Mouse (Mus musculus) right cerebral cortex, postnatal 14 days (tissue): ENCODE measurements at regions not wholly inside any gene's neighbourhood (a gene's known extent, or its start where the extent isn't known, plus 50 kb on each side); places are given as distances from the start of the nearest gene placed in this dataset.

Experiments
- DNase-seq: peaks from one replicate; pipeline ENCODE4 v3.0.0; 2022

DNA sequence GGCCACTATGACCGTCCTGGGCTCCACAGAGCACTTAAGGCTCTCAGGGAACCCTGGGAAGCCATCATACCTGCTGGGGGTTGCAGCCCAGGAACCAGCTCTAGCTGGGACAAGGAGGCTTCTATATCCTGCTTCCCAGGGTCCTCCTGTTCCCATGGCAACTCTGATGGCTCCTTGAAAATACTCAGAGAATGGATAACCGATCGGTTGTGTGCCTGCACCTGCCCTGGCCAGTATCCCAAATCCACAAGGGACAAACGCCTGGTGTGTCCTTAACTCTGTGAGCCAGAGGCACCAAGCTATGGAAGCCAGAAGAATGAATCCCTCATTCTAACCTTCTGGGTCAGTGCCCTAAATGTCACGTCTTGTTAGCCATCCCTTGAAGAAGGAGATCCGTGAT lies 469.6 kb upstream of the Gulo start:
- DNase-seq: no peak

DNA sequence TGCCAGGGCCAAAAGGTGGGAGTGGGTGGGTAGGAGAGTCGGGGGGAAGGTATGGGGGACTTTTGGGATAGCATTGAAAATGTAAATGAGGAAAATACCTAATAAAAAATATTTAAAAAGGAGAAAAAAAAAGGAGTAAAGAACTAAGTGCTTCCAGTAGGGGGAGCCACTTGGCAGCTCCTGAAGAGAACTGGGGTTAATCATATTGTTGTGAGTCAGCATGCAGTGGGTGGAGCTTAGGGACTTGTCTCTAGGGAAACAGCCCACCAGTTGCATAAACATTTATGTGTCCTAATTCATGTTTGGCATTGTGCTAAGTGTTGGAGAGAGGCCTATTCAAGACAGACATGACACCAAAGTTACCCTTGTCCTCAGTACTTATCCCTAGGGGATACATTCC lies 466.0 kb upstream of the Gulo start:
- DNase-seq: no peak

DNA sequence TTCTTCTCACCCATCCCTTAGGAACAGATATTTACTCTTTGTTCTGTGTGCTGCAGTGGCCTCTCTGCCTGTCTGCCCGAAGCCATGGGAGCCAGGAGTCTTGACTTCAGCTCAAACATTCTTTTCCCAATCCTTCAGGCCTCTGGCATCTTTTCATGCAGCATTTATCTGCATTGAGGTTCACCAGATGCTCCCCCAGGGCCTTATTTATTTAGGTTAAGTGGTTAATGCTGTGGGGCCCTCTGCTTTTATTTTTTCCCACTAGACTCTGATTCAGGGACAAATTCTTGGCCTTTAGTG lies 464.2 kb upstream of the Gulo start:
- no peak for DNase-seq

DNA sequence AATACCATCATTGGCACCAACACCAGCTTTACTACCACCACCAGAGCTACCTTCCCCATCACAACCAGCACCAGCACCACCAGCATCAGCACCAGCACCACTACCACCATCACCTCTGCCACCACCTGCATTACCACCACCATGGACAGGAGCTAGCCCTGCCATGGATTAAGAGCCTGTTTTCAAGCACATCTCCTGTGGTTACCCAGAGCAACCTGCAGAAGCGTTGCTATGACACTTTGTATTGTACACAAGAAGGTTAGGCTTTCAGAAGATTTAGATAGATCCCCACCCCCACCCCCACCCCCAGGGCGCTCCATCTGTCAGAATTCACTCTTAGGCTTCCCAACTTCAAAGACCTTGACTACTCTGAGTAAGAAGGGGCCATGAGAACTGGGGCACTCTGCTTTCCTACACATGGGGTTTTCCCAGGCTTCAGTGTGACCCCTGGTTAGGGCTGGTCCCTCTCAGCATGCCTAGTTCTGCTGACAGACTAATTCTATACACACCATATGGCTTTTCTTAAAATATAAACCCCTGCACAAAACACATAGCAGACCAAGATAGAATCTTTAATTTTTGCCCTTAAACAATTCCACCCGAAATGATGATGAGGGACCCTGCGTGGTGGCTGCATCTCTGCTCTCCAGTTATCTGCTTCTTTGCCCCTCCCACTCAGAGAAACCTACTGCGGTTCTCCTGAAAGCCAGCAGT lies 463.7 kb upstream of the Gulo start:
- DNase-seq: no peak

DNA sequence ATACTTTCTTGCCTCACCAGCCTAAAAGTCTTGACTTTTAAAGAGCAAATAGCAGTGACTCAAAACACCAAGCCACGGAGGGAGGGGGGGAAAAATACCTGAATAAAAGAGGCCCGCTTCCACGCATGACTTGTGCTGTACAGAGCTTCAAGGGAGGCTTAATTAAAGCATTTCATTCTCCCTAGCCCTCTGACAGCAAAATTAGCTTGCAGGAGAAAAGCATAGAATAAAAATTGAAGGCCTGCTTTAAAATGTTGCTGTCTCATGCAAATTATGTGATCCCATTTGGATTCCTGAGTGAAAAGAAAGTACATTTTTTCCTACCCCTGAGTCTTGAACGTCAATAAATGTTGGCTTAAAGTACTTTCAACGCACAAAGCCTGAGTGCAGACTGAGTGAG lies 453.1 kb upstream of the Gulo start:
- DNase-seq: no peak

DNA sequence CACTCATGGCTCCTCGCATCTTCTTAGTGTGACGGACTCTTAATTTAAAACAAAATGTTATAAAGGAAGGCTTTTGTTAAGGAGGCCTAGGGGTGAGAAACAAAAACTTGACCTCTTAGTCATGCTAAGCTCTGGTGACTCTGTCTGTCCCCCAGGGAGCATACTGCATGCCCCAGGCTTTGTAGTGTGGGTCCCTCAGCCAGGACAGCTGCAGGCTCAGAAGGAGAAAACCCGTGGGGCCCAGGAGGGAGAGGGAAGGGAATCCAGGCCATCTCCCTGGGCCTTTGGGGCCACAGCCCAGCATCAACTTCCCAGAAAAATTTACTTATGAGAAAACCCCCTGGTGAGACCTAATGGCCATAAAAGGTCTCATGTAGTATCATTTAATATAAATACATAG lies 451.8 kb upstream of the Gulo start:
- no peak for DNase-seq

DNA sequence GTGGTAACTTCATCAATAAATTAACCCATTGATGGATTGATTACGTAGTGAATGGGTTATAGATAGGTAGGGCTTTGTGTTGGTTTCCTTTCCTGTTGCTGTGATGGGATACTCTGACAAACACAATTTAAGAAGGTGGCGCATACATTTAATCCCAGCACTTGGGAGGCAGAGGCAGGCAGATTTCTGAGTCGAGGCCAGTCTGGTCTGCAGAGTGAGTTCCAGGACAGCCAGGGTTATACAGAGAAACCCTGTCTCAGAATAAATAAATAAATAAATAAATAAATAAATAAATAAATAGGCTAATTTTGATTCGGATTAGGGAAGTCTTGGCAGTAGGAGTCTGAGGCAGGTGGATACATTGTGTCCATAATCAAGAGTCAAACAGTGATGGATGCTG lies 449.7 kb upstream of the Gulo start:
- no peak for DNase-seq

DNA sequence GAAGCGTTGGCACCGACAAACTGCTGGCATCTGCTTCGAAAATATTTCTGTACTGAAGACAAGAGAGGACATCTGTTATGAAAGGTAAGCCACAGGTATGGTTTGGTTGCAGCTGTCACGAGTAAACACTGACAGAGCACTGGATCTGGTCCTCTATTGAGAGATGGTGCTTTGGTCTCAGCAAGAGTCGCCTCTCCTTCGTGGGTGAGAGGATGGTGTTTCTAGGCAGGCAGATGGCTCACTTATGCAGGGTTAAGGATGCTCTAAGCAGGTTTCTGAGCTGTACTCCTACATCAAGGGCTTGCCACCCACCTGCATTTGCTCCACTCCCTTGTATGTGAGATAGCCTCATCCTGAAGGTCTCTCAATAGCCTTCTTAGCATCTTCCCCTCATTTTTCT lies 448.3 kb upstream of the Gulo start:
- DNase-seq: no peak

DNA sequence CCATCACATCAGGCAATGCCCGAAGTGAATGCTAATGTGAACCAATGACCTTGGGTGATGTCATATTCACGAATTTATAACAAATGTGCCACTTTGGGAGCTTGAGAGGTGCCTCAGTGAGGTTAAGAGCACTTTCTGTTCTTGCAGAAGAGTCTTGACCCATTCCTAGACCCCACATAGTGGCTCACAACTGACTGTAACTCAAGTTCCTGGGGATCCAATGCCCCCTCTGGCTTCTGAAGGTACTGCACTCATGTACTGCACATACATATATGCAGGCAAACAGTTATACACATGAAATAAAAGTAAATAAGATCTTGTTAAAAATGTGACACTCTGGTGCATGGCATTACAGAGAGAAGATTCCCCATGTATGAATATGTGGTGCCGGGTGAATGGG lies 443.8 kb upstream of the Gulo start:
- DNase-seq: no peak

DNA sequence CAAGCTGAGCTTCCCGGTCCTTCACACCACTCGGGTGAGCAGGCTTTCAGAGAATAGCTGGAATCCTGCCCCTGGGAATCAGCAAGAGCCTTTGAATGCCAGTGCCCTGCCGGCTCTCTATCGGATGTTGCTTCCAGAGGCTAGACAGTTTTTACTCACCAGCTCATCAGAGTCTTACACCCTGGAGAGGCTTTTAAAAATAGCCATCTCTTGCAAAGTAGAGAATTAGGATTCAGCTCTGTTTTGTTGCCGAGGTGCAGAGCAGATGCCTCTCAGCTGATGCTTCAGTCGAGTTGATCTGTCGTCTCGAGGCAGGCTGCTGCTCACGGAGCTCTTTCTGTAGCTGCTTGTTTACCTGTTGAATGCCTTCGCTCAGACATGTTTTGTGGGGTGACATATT lies 441.3 kb upstream of the Gulo start:
- DNase-seq: no peak

DNA sequence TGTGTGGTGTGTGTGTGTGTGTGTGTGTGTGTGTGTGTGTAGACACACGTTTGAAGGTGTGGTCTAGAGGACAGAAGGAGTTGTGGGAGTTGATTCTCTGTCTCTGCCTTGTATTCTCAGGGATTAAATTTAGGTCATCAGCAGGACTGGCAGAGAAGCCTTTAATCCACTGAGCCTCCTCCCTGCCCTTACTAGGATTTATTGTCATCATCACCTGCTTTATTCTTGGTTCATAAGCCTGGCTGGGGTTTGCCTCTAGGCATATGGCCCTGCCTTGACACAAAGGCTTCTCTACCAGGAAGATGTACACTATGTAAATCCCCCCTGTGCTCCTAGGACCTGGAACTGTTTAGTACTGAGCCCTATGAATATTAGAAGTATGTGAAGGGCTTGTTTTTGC lies 433.6 kb upstream of the Gulo start:
- no peak for DNase-seq

DNA sequence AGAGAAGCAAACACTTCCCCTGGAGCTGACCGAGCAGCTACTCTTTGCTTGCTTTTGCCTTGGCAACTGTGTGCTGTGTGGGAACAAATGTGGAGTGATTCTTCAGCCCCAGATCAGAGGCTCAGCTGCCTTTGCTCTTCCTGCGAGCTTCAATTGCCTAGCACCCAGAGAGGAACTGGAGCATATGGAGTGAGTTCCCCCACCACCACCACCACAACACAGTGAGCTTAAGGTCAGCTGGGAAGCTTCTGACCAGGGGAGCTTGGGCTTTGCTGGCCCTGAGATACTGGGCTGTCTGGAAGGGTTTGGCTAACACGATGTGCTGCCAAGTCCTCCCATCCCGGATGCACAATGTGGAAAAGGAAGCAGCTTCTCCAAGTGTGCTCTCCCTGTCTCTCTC lies 432.8 kb upstream of the Gulo start:
- DNase-seq: no peak

DNA sequence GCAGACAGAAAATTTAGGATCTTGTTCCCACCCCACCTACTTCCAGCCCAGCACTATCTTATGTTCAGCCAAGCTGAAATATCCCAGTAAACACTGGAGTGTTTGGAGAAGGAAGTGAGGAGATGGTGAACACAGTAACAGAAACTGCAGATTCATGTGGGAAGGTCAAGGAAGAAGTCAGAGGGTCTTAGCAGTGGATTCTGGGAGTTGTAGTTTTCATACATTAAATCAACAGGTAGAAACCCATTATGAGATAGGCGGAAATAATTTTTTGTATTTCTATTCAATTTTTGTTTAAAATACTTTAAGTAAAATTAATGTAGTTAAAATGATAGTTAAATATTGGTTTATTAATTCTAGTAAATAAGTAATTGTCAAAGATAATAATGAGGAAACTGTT lies 429.6 kb upstream of the Gulo start:
- DNase-seq: no peak

DNA sequence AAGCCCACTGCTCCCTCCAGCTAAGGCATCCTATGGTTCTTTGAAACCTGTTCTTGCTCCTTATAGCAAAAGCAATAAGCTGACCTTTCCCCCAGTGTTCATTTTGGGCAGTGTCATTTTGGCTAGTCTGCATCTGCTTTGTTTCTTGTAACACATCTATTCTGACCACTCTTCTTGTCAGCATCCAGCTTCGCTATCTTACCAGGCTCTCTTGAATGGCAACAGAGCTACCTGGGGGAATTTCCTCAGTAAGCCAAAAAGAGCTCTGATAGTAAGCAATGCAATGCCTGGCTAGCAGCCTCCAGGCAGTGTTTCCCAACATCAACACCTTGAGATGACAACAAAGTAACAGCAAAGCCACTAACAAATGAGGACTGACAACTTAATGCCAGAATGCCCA lies 429.0 kb upstream of the Gulo start:
- DNase-seq: no peak

DNA sequence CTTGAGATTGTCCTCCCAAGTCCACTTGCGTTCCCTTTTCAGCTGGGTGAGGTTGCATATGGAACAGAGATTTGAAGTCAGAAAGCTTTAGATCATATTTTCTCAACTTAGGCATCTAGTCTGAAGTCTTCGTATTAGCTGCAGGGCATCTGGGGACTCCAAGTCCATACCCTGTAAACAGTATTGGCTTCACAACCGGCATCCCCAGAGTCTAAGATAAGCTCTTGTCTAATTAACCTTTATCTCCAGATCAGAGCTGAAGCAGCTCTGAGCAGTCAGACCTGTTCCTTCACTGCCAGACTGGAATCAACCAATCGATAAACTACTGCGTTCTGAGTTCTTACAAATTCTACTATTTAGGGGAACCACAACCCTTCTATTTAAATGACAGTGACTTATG lies 422.6 kb upstream of the Gulo start:
- DNase-seq: no peak

DNA sequence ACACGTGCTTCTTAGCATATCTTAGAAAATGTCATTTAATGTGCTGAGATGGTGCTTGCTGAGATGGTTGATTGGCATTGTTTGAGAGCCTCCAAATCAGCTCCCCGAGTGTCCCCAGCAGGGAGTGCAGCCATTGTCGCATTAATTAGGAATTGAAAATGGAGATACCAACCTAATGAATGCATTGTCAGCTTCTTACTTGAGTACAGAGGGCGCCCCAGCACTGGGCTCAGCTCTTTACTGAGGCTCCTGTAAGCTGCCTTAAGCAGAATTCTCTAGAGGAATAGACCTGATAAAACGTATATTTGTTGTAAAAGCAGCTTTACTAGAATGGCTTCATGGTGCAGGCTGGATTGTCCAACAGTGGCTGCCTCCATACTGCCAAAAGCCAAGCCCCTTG lies 415.1 kb upstream of the Gulo start:
- peak; percentile 48 for DNase-seq
